Mouse (Mus musculus): ENCODE results near the gene Kif27.

Gene Kif27

DNA sequence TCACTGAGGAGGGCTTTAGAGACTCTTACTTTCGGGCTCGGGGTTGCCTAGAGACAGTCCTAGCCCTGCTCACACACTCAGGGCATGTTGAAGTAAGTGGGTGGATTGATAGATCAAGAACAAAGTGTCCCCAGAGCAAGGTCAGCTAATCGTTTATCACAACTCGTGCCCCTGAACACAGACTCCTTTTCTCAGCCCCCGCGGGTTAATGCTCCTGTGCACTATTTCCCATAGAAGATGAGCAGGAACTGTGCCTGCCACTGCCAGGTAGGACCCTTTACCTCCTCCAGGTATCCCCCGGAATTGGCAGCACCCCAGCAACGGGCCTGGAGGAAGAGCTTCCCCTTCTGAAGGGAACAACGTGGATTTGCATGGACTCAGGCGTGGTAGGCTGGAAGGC, 82.7 kb downstream of the Kif27 start:
- no peak for DNase-seq (ENCODE audit: low spot score)

DNA sequence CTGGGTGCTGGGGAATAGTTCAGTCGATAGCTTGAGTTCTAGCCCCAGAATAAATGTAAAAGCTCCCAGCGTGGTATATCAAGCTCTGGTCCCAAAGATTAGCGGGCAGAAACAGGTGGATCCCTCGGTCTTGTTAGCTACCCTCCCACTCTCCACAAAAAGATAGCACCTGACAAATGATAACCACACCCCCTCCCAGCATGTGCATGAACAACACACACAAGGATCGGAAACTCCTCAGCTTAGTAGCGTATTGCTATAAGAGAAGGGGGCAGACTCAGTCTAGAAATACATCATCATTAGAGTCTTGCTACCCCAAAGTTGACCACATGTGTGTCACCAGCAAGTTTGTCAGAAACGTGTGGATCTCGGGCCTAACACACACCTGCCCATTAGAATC, 83.3 kb downstream of the Kif27 start, which contains the start of gene Gkap1:
Gene Gkap1 (minus strand): TSS at position 101 of the 400 bp plus-strand sequence.
- no peak for DNase-seq (ENCODE audit: low spot score)

DNA sequence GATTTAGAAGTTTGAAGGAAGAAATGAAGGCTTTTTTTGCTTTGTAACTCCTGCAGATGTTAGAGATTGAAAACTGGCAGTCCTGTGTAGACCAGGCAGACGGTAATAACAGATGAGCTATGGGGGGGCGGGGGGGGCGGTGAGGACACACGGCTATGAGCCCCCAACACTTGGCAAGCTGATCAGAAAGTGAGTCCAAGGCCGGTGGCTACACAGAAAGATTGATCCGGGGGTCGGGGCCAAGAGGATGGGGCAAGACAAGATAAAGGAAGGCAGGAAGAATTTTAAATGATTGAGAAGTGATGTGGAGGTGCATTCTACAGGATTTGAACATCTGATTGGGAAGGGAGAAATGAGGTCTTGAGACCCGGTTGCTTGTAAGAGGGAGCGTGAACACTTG, 83.8 kb downstream of the Kif27 start:
- no peak for DNase-seq (ENCODE audit: low spot score)

DNA sequence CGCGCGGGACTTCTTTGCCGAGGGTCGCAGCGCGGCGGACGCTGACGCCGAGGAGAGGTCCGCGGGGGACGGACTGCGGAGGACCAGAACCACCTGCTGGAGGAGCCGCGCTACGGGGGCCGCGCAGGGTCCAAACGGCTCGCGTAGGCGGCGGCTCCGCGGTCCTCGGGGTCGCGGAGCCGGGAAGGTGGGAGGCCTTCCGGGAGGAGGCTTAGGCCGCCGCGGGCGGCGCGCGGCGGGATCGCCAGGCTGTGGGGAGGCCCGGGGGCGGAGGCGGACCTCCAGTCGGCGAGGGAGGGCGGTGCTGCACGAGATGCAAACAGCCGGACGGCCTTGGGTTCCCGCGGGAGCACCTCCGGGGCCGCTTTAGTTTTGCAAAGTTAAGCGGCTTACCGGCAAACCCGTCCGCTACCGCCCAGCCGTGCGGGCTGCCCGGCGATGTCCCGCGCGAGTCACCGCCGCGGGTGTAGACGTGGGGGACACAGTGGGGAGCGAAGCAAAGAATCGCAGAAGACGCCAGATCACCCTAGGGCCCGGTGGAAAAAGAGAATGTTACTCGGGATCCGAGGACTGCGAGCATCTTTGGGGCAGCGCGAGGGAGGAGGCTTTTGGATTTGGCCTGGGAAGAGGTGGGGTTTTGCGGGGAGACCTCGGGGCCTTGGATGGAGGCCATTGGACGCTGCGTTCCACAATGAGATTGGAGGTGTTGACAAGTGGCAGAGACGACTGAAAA, 84.5 kb downstream of the Kif27 start:
- no peak for DNase-seq (ENCODE audit: low spot score)

DNA sequence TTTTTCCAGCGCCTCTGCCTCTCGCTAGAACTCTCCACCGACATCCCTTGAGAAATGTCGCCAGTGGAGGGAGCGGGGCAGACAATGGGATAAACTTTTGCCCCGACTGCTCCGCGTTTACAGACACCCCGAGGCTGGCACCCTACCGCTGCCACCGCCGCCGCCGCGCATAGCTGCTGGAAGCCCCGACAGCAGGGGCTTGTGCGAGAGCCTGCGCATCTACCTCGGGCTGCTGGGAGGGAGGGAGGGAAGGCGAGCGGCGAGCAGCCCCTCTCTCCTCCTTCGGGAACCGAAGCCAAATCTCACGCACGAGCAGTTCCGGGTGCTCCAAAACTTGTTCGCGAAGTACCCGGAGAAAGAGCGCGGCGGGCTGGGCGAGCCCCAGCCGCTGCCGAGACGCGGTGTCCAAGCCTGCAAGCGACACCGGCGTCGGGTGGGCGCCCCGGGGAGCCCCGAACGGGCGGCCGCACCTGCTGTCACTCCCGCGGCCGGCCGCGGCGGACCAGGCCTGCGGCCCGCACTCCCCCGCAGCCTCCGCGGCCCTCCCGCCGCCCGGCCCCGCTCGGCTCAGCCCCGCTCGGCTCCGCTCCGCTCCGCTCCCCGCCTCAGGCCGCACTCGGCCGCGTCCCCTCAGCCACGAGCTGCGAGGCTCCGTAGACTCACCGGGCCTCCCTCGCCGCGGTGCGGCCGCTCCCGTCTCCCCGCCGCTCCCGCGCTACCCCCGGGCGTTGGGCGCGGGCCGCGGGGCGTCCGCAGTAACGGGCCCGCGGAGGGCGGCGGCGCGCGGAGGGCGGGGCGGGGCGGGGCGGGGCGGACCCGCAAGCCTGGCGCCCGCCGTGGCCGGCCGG, 85.3 kb downstream of the Kif27 start:
- no peak for DNase-seq (ENCODE audit: low spot score)

DNA sequence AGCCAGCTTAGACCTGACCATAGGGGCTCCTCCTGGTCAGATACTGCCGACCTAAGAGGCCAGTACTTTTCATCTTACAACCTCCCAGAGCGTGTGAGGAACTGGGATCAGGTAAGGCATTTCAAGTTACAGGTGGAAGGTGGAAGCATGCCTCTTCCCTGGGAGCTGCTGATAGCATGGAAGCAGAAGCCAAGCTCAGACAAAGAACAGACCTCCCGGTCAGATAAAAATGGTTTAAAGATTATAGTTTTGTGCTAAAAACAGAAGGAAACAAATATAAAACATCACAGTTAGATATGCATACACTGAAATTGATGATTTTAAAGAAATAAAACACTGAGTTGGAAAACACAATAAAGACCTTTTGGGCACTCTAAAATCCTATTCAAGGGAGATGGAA, 92.1 kb downstream of the Kif27 start:
- DNase-seq (ENCODE audit: low spot score) = no peak

DNA sequence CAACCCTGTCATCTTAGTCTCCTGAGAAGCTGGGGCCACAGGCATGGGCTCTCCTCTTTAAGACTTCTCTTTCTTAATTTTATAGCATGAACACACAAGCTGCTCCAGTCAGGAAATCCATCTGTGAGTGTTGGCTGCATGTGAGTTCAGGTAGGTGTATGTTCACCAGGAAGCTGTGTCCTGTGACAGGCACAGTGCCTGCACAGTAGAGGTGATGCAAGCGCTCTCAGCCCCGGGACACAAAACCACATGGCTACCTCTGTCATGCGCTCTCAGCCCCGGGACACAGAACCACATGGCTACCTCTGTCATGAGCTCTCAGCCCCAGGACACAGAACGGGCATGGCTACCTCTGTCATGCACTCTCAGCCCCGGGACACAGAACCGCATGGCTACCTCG, 95.4 kb downstream of the Kif27 start:
- no peak for DNase-seq (ENCODE audit: low spot score)

DNA sequence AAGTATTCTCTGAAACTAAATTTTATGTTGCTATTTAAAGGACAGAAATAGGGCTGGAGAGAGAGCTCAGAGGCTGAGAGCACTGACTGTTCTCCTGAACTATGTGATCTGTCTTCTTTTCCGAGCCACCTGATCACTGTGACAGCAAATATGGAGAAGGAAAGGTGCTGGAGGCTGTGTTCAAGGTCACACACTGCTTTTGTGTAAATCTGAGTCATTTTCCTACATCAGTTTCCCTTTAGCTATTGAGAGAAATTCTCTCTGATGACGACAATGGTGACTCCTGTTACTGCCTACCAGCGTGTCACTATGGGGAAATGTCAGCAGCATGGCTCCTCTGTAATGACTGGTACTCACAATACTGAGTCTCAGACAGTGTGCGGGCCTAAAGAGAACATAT, 97.2 kb downstream of the Kif27 start:
- no peak for DNase-seq (ENCODE audit: low spot score)

DNA sequence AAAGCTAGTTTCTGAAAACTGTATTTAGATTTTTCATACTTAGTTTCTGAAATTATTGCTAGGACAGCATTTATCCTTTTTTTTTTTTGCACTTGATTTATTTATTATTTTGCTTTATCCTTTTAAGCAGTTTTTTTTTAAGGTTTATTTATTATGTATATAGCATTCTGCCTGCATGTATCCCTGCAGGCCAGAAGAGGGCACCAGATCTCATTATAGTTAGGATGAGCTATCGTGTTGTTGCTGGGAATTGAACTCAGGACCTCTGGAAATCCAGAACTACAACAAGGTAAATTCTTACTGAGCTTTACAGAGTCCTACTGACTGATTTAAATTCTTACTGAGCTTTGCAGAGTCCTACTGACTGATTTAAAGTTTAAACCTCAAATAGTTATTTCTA, 105.7 kb downstream of the Kif27 start:
- DNase-seq (ENCODE audit: low spot score) = no peak

DNA sequence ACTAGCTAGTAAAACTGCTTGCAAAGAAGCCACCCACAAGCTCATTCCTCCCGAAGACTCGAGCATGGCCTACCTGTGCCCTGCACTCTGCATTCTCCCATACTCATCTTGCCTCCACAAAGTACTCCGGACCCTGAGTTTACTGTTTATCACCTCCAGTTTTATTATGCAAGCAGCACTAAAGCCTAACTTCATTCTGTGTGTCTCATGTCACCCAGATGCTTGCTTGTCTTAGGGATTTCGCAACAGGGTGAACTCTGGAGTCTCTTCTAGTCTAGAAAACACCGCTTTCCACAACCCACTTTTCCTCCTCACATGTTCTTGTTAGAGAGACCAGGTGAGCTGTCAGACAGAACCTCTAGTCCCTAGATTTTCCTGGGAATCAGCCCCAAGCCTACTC, 110.0 kb downstream of the Kif27 start:
- no peak for DNase-seq (ENCODE audit: low spot score)

All from layer of hippocampus, adult 9-10 months (tissue).